Mouse (Mus musculus): ENCODE measurements around the gene Spdye4b. TPM values are rescaled to one million over a fixed set of nuclear protein-coding genes. Genes with fewer than 3 reads are reported as not detected.

The Spdye4b gene
- polyA plus RNA-seq, 1 experiment from 2014 or later = 0.11 TPM

DNA sequence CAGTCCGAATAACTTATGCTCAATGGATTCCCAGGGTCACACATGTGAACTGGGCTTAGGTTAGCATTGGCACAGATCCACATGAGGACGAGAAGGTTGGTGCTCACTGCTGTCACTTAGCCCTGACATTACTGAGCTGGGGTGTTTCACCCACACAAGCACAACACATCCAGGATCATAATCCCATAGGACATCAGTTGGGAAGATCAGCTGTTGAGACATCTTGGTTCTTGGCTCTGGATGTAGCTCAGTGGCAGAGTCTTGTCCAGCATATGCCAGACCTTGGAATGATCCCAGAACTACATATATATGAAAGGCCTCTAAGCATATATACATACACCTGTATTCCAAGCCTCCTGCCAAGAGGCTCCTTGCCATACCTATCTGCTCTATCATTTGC, 14.3 kb downstream of the Spdye4b start:
- H3K36me3 ChIP-seq (ENCODE audit: control insufficient read depth, insufficient read depth, low read length) = no peaks in the 10 kb centered on the region
- H3K27ac ChIP-seq (ENCODE audit: low read length) = no peak overlapping the region
- no peak overlapping the region for H3K9ac ChIP-seq (ENCODE audit: low read length)
- no peaks in the 10 kb centered on the region for H3K9me3 ChIP-seq (ENCODE audit: control insufficient read depth, low read length)
- H3K4me1 ChIP-seq (replicated peaks; ENCODE audit: control insufficient read depth, insufficient read depth, low read length) = no peaks in the 10 kb centered on the region
- 58% methylated on average over 2 of the region's 2 CpGs for WGBS
- ATAC-seq (ENCODE audit: low read depth) = no peak
- H3K27me3 ChIP-seq (ENCODE audit: control insufficient read depth, insufficient read depth, low read depth, low read length) = no peaks in the 10 kb centered on the region
- no peak overlapping the region for H3K4me2 ChIP-seq (ENCODE audit: low read depth, low read length)
- H3K4me3 ChIP-seq (ENCODE audit: low read length) = no peak overlapping the region

DNA sequence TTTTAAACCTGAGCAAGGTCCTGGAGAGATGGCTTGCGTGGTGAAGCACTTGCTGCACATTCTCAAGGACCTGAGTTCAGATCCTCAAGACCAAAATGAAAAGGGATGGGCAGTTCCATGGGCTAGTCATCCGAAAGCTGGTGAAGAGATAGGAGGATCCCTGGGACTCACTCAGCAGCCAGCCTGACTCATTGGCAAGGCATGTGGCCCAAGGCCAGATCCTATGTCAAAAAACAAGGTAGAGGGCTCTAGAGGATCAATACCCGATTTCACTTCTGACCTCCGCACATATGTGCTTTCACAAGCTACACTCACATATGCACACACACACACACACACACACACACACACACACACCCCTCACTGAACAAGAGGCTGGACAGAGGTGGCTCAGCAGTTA, 15.7 kb downstream of the Spdye4b start:
- H3K27me3 ChIP-seq (ENCODE audit: control insufficient read depth, insufficient read depth, low read depth, low read length) = no peaks in the 10 kb centered on the region
- H3K4me3 ChIP-seq (ENCODE audit: low read length) = no peak overlapping the region
- no peak for ATAC-seq (ENCODE audit: low read depth)
- no peaks in the 10 kb centered on the region for H3K4me1 ChIP-seq (replicated peaks; ENCODE audit: control insufficient read depth, insufficient read depth, low read length)
- H3K9me3 ChIP-seq (ENCODE audit: control insufficient read depth, low read length) = no peaks in the 10 kb centered on the region
- WGBS = 81% methylated on average over 4 of the region's 4 CpGs
- no peaks in the 10 kb centered on the region for H3K36me3 ChIP-seq (ENCODE audit: control insufficient read depth, insufficient read depth, low read length)
- H3K4me2 ChIP-seq (ENCODE audit: low read depth, low read length) = no peak overlapping the region
- no peak overlapping the region for H3K27ac ChIP-seq (ENCODE audit: low read length)
- H3K9ac ChIP-seq (ENCODE audit: low read length) = no peak overlapping the region

DNA sequence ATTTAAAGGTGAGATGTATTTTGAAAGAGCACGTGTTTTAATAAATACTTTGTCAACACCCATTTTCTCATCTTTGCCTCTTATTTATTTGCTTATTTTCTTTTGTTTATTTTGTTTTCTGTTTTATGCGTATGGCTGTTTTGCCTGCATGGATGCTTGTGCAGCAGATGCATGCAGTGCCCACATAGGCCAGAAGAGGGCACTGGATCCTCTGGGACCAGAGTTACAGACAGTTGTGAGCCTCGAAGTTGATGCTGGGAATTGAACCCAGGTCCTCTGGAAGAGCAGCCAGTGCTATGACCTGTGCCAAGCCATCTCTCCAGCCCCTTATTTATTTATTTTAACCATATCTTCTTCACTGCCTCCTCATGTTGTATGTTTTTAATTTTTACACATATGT, 24.2 kb downstream of the Spdye4b start:
- Histone ChIP-seq H3K36me3 (ENCODE audit: control insufficient read depth, insufficient read depth, low read length) (no peaks in the 10 kb centered on the region), H3K4me3 (ENCODE audit: low read length) (no peak overlapping the region), H3K4me1 (replicated peaks; ENCODE audit: control insufficient read depth, insufficient read depth, low read length) (no peaks in the 10 kb centered on the region), H3K9me3 (ENCODE audit: control insufficient read depth, low read length) (peaks cover 6% of the 10 kb centered on the region), H3K9ac (ENCODE audit: low read length) (no peak overlapping the region), H3K27ac (ENCODE audit: low read length) (no peak overlapping the region), H3K27me3 (ENCODE audit: control insufficient read depth, insufficient read depth, low read depth, low read length) (no peaks in the 10 kb centered on the region), H3K4me2 (ENCODE audit: low read depth, low read length) (no peak overlapping the region)
- WGBS = 72% methylated on average over 3 of the region's 3 CpGs
- no peak for ATAC-seq (ENCODE audit: low read depth)

DNA sequence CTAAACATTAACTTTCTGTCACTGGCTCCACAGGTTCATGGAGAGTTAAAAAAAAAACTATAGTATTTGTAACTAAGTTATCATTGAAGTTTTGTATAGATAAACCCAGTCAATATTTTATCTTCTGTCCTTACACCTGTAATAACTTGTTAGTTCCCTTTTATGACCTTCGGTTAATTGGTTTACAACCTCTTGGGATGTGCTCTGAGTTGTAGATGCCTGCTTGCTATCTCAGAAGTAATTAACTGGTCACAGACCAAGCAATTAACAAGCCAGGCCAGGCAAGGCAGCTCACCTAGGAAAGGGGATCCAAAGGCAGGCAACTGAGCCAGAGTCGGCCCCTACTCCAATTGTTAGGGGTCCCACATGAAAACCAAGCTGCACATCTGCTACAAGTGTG, 33.0 kb downstream of the Spdye4b start:
- H3K4me3 ChIP-seq (ENCODE audit: low read length) = no peak overlapping the region
- 75% methylated on average over 2 of the region's 2 CpGs for WGBS
- no peak overlapping the region for H3K4me2 ChIP-seq (ENCODE audit: low read depth, low read length)
- no peaks in the 10 kb centered on the region for H3K36me3 ChIP-seq (ENCODE audit: control insufficient read depth, insufficient read depth, low read length)
- H3K27me3 ChIP-seq (ENCODE audit: control insufficient read depth, insufficient read depth, low read depth, low read length) = no peaks in the 10 kb centered on the region; the same call in 1 of the 2 replicates
- H3K4me1 ChIP-seq (replicated peaks; ENCODE audit: control insufficient read depth, insufficient read depth, low read length) = no peaks in the 10 kb centered on the region
- H3K27ac ChIP-seq (ENCODE audit: low read length) = no peak overlapping the region
- no peak for ATAC-seq (ENCODE audit: low read depth)
- peaks cover 2% of the 10 kb centered on the region for H3K9me3 ChIP-seq (ENCODE audit: control insufficient read depth, low read length)
- no peak overlapping the region for H3K9ac ChIP-seq (ENCODE audit: low read length)

DNA sequence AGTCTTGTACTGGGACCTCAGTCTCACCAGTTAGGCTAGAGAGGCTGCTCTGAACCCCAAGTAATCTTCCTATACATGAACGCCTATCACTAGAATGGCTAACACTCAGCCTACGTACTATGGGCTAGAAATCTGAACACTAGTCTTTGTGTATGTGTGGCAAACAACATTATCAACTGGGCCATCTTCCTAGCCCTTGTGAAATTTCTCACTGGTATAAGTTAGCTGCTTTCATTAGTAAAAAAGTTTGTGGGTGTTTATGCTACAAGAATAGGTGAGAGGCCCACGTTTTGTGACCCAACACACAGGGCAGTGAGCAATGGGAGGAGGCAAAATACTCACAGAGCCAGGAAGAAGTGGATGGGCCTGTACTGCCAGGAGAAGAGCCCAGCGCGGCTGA, 40.2 kb downstream of the Spdye4b start:
- WGBS = 77% methylated on average over 5 of the region's 5 CpGs
- no peak overlapping the region for H3K4me3 ChIP-seq (ENCODE audit: low read length)
- H3K4me2 ChIP-seq (ENCODE audit: low read depth, low read length) = no peak overlapping the region
- no peaks in the 10 kb centered on the region for H3K4me1 ChIP-seq (replicated peaks; ENCODE audit: control insufficient read depth, insufficient read depth, low read length)
- H3K27me3 ChIP-seq (ENCODE audit: control insufficient read depth, insufficient read depth, low read depth, low read length) = no peaks in the 10 kb centered on the region; the same call in 1 of the 2 replicates
- H3K27ac ChIP-seq (ENCODE audit: low read length) = no peak overlapping the region
- no peak for ATAC-seq (ENCODE audit: low read depth)
- no peaks in the 10 kb centered on the region for H3K9me3 ChIP-seq (ENCODE audit: control insufficient read depth, low read length)
- H3K36me3 ChIP-seq (ENCODE audit: control insufficient read depth, insufficient read depth, low read length) = no peaks in the 10 kb centered on the region
- H3K9ac ChIP-seq (ENCODE audit: low read length) = no peak overlapping the region

DNA sequence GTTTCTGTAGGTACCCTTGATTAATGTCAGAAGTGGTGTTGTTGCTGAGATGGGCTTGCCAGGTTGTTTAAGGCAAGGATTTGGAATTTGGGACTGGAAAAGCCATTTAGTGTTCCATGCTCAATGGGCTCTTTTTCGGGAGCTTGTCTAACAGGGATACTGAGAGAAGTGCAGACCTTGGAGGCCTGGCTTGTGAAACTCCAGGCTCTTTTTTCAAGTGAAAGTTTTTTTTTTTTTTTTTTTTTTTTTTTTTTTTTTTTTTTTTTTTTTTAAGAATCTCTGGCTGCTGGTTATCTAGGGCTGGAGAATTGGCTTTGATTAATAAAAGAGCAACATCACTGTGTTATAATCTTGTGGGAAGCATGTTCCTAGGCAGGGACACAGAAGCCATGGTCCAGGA, 41.5 kb downstream of the Spdye4b start:
- no peak overlapping the region for H3K4me2 ChIP-seq (ENCODE audit: low read depth, low read length)
- no peaks in the 10 kb centered on the region for H3K4me1 ChIP-seq (replicated peaks; ENCODE audit: control insufficient read depth, insufficient read depth, low read length)
- H3K9ac ChIP-seq (ENCODE audit: low read length) = no peak overlapping the region
- H3K36me3 ChIP-seq (ENCODE audit: control insufficient read depth, insufficient read depth, low read length) = no peaks in the 10 kb centered on the region
- ATAC-seq (ENCODE audit: low read depth) = no peak
- H3K4me3 ChIP-seq (ENCODE audit: low read length) = no peak overlapping the region
- no peaks in the 10 kb centered on the region; the same call in 1 of the 2 replicates for H3K27me3 ChIP-seq (ENCODE audit: control insufficient read depth, insufficient read depth, low read depth, low read length)
- H3K9me3 ChIP-seq (ENCODE audit: control insufficient read depth, low read length) = no peaks in the 10 kb centered on the region
- no peak overlapping the region for H3K27ac ChIP-seq (ENCODE audit: low read length)
- WGBS = 69% methylated on average over 1 of the region's 1 CpGs

DNA sequence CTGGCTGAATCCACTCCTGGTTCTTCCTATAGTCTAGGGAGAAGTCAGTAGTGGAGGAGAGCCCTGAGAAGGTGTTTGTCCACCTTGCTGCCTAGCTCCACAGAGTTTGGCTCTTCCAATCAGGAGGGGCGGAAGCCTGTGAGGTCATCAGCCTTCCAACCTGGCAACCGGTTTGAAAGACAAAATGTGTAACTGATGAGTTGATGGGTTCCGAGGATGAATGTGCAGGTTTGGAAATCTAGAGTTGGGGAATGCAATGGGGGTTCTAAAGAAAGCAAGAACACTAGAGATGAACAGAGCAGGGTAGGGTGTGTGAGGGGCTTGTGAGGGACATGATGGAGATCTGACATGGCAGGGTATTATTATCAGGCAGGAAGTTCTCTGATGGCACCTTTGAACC, 46.0 kb downstream of the Spdye4b start, which contains the start of gene Spdye4a:
TSS of gene Spdye4a (minus strand) at position 101 of the 400 bp plus-strand sequence.
- Histone ChIP-seq H3K4me2 (ENCODE audit: low read depth, low read length) (no peak within 1 kb of the TSS), H3K9me3 (ENCODE audit: control insufficient read depth, low read length) (peaks cover 5% of the 10 kb centered on the region; the same call in 1 of the 2 replicates), H3K4me3 (ENCODE audit: low read length) (no peak within 1 kb of the TSS), H3K4me1 (replicated peaks; ENCODE audit: control insufficient read depth, insufficient read depth, low read length) (no peaks in the 10 kb centered on the region), H3K9ac (ENCODE audit: low read length) (no peak within 1 kb of the TSS), H3K36me3 (ENCODE audit: control insufficient read depth, insufficient read depth, low read length) (no peaks in the 10 kb centered on the region), H3K27me3 (ENCODE audit: control insufficient read depth, insufficient read depth, low read depth, low read length) (no peaks in the 10 kb centered on the region), H3K27ac (ENCODE audit: low read length) (no peak within 1 kb of the TSS)
- 78% methylated on average over 3 of the region's 3 CpGs for WGBS
- ATAC-seq (ENCODE audit: low read depth) = no peak

DNA sequence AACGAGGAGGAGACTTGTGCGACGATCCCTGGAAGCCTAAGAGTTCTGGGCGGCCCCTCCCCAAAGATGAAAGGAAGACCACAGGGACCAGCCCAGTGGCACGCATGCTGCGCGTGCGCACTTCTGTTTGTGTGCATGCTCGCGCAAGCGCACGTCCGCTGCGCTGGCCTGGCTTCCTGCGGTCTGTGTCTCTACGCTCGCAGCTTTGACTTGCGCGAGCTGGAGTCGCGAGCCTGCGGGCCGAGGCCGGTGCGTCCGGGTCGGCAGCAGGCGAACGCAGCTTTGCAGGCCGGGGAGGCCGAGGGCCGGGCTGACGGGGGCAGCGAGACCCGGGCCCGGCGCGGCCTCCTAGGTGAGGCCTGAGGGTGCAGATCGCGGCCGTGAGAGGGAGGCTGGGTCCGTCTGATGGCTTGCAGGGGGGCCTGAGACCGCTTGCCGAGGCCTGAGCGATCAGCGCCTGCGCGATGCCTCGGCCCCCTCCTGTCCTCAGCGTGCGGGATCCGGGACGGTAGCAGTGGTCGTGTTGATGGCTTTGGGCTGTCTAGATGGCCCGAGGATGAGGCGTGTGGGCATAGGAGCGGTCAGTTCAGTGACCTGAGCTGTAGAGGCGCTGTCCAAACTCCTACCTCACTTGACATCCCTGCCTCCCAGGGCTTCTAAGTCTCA, 54.3 kb downstream of the Spdye4b start, which contains the start of gene Zfp12:
TSS of gene Zfp12 (plus strand) at position 136 of the 666 bp plus-strand sequence.
- peak within 1 kb of the TSS; percentile 92 for H3K4me3 ChIP-seq (ENCODE audit: low read length)
- WGBS = under 1% methylated on average over 58 of the region's 58 CpGs
- peak within 1 kb of the TSS; percentile 66 for H3K4me2 ChIP-seq (ENCODE audit: low read depth, low read length)
- ATAC-seq (ENCODE audit: low read depth) = peak; percentile 99
- peaks cover 10% of the 10 kb centered on the region for H3K4me1 ChIP-seq (replicated peaks; ENCODE audit: control insufficient read depth, insufficient read depth, low read length)
- peaks cover 5% of the 10 kb centered on the region for H3K36me3 ChIP-seq (ENCODE audit: control insufficient read depth, insufficient read depth, low read length)
- H3K9me3 ChIP-seq (ENCODE audit: control insufficient read depth, low read length) = no peaks in the 10 kb centered on the region
- H3K9ac ChIP-seq (ENCODE audit: low read length) = peak within 1 kb of the TSS; percentile 97
- H3K27me3 ChIP-seq (ENCODE audit: control insufficient read depth, insufficient read depth, low read depth, low read length) = no peaks in the 10 kb centered on the region
- peak within 1 kb of the TSS; percentile 98 for H3K27ac ChIP-seq (ENCODE audit: low read length)

DNA sequence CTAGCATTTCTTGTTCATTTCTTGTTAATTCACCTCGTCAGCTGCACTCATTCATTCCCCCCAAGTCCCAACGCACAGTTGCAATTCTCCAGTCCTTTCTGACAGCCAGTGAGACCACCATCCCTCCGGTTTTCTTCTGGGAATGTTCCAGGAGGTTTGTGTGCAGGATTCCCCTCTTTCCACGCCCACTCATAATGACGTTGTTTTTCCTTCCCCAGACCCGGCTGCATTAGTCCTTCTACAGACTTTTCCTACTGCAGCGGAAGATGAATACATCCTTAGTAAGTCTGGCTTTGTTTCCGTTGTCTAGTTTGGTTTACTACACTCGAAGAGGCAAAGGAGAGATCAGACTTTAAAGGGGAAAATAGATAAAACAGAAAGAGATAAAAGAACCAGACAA, 55.2 kb downstream of the Spdye4b start:
- no peak for ATAC-seq (ENCODE audit: low read depth)

More for the DNA sequence above, 55.2 kb downstream of the Spdye4b start:
- Histone ChIP-seq H3K4me1 (replicated peaks; ENCODE audit: control insufficient read depth, insufficient read depth, low read length) (peaks cover 10% of the 10 kb centered on the region), H3K4me2 (ENCODE audit: low read depth, low read length) (peak overlapping the region; percentile 66), H3K9ac (ENCODE audit: low read length) (peak overlapping the region; percentile 97), H3K4me3 (ENCODE audit: low read length) (peak overlapping the region; percentile 92), H3K27ac (ENCODE audit: low read length) (no peak overlapping the region), H3K36me3 (ENCODE audit: control insufficient read depth, insufficient read depth, low read length) (peaks cover 13% of the 10 kb centered on the region), H3K27me3 (ENCODE audit: control insufficient read depth, insufficient read depth, low read depth, low read length) (no peaks in the 10 kb centered on the region), H3K9me3 (ENCODE audit: control insufficient read depth, low read length) (no peaks in the 10 kb centered on the region)
- WGBS = 27% methylated on average over 9 of the region's 9 CpGs
